Mouse (Mus musculus) stomach, postnatal 0 days (tissue): Measurements from ENCODE around the gene Olfr1303. TPM values are rescaled to one million over a fixed set of nuclear protein-coding genes. Genes with fewer than 3 reads are reported as not detected.

ENCODE experiments used
- ATAC-seq: fragments of 200-750 bp; cut with Nextera tagmentation; 2 replicates; pipeline ENCODE4 v1.8.0; 2017; ENCODE audit not compliant: low FRiP score, low TSS enrichment
- DNase-seq: peaks from one replicate; pipeline ENCODE4 v3.0.0-alpha.2; 2016; ENCODE audit warnings: low spot score
- H3K27ac ChIP-seq: fragments of 300-500 bp; sonication (generic); replicated peaks from 2 replicates; pipeline ENCODE4 v1.5.1; 2014; ENCODE audit warnings: mild to moderate bottlenecking, control low read depth
- H3K27me3 ChIP-seq: fragments of 300-500 bp; sonication (generic); 2 replicates; pipeline ENCODE4 v1.6.1; 2014; ENCODE audit warnings: low read length; ENCODE audit not compliant: control insufficient read depth, insufficient read depth
- H3K36me3 ChIP-seq: fragments of 300-500 bp; sonication (generic); 2 replicates; pipeline ENCODE4 v1.6.1; 2014; ENCODE audit warnings: low read length, mixed read lengths; ENCODE audit not compliant: control insufficient read depth, insufficient read depth
- H3K4me1 ChIP-seq: fragments of 300-500 bp; sonication (generic); replicated peaks from 2 replicates; pipeline ENCODE4 v1.6.1; 2014; ENCODE audit warnings: antibody characterized with exemption; ENCODE audit not compliant: control insufficient read depth, insufficient read depth
- H3K4me2 ChIP-seq: fragments of 300-500 bp; sonication (generic); replicated peaks from 2 replicates; pipeline ENCODE4 v1.6.1; 2014; ENCODE audit warnings: low read depth, mild to moderate bottlenecking, control low read depth, moderate library complexity
- H3K4me3 ChIP-seq: fragments of 300-500 bp; sonication (generic); 2 replicates; pipeline ENCODE4 v1.5.1; 2014; ENCODE audit warnings: low read depth, low read length, control low read depth
- H3K9ac ChIP-seq: fragments of 300-500 bp; sonication (generic); 2 replicates; pipeline ENCODE4 v1.6.1; 2014; ENCODE audit warnings: mild to moderate bottlenecking, low read length, control low read depth, mixed read lengths
- H3K9me3 ChIP-seq: fragments of 300-500 bp; sonication (generic); 2 replicates; pipeline ENCODE4 v1.6.1; 2016; ENCODE audit warnings: low read length; ENCODE audit not compliant: control insufficient read depth
- CTCF ChIP-seq: IDR thresholded peaks from 2 replicates; pipeline ENCODE4 v1.5.1; 2016; ENCODE audit warnings: antibody characterized with exemption, low read depth, mild to moderate bottlenecking, moderate library complexity
- EP300 ChIP-seq: optimal IDR thresholded peaks from 2 replicates; pipeline ENCODE3; 2016; ENCODE audit warnings: antibody characterized with exemption
- WGBS: fragments of 180-500 bp; shearing (Covaris S2); extraction: QIAGEN DNeasy Blood & Tissue Kit; methylation state at CpG from one replicate; pipeline ENCODE4 v1.1.7; 2014; 5-methylcytosine and 5-hydroxymethylcytosine counted together
- polyA plus RNA-seq: library from polyadenylated mRNA; unstranded; fragments of >200 nt; fragmentation: Nextera tagmentation; extraction: Ambion mirVana; gene quantifications from 2 replicates; pipeline ENCODE4 v1.2.1, GENCODE M21; 2015

Gene Olfr1303
- polyA plus RNA-seq, result not detected in 2 replicates

GRCm38 (mm10) chr2:111820240-111820639 is at the start of gene Olfr1303:
Olfr1303 (minus strand) TSS chr2:111820340.
- DNase-seq, result no peak
- no peak within 1 kb of the TSS for H3K9ac ChIP-seq
- H3K36me3 ChIP-seq, result no peaks in the 10 kb centered on the region
- no peak within 1 kb of the TSS for H3K4me3 ChIP-seq
- WGBS, result 79% methylated on average over 2 of the region's 2 CpGs
- ATAC-seq, result no peak
- no peak within 1 kb of the TSS for H3K27ac ChIP-seq
- no peaks in the 10 kb centered on the region for H3K9me3 ChIP-seq
- no peak for TF ChIP-seq CTCF
- no peaks in the 10 kb centered on the region for H3K4me1 ChIP-seq
- no peak within 1 kb of the TSS for H3K4me2 ChIP-seq
- H3K27me3 ChIP-seq, result no peaks in the 10 kb centered on the region

- Histone ChIP-seq H3K27ac (no peak overlapping the region), H3K9me3 (no peaks in the 10 kb centered on the region), H3K27me3 (no peaks in the 10 kb centered on the region), H3K4me3 (no peak overlapping the region), H3K36me3 (no peaks in the 10 kb centered on the region), H3K9ac (no peak overlapping the region), H3K4me1 (no peaks in the 10 kb centered on the region), H3K4me2 (no peak overlapping the region)
- no peak for ATAC-seq
- no peak for DNase-seq
- TF ChIP-seq CTCF, result no peak
- TF ChIP-seq EP300, result no peak
These were observed 7.2 kb downstream of the Olfr1303 start for GRCm38 (mm10) chr2:111812936-111813335.

- Histone ChIP-seq H3K9me3 (no peaks in the 10 kb centered on the region), H3K27me3 (no peaks in the 10 kb centered on the region), H3K4me3 (no peak within 1 kb of the TSS), H3K4me2 (no peak within 1 kb of the TSS), H3K4me1 (no peaks in the 10 kb centered on the region), H3K27ac (no peak within 1 kb of the TSS), H3K9ac (no peak within 1 kb of the TSS), H3K36me3 (no peaks in the 10 kb centered on the region)
- ATAC-seq, result no peak
- TF ChIP-seq EP300 (no peak), CTCF (no peak)
- WGBS, result 68% methylated on average over 2 of the region's 2 CpGs
- no peak for DNase-seq
These were observed 43.0 kb downstream of the Olfr1303 start, which contains the start of gene Olfr1302 for GRCm38 (mm10) chr2:111777129-111777528. Olfr1302 (plus strand) TSS chr2:111777429.

Other genes starting within 250 kb of the Olfr1303 start
- not detected in 2 replicates for gene Olfr1297, start 193.8 kb downstream of the Olfr1303 start, polyA plus RNA-seq
- not detected in 2 replicates for gene Olfr1298, start 171.1 kb downstream of the Olfr1303 start, polyA plus RNA-seq
- gene Olfr1299, start 158.9 kb downstream of the Olfr1303 start, polyA plus RNA-seq, result not detected in 2 replicates
- gene Olfr1301, start 69.3 kb downstream of the Olfr1303 start, polyA plus RNA-seq, result not detected in 2 replicates
- not detected in 2 replicates for gene Olfr1302, start 42.9 kb downstream of the Olfr1303 start, polyA plus RNA-seq
- gene Olfr1305, start 56.8 kb upstream of the Olfr1303 start, polyA plus RNA-seq, result not detected in 2 replicates
- not detected in 2 replicates for gene Olfr1306, start 95.9 kb upstream of the Olfr1303 start, polyA plus RNA-seq
- gene Olfr1307, start 129.1 kb upstream of the Olfr1303 start, polyA plus RNA-seq, result 0.04 TPM in 1 of 2 replicates, not detected in the other
- gene Olfr1308, start 144.6 kb upstream of the Olfr1303 start, polyA plus RNA-seq, result not detected in 2 replicates
- not detected in 2 replicates for gene Olfr1309, start 169.9 kb upstream of the Olfr1303 start, polyA plus RNA-seq
- gene Olfr1310, start 192.4 kb upstream of the Olfr1303 start, polyA plus RNA-seq, result not detected in 2 replicates
- not detected in 2 replicates for gene Olfr1311, start 204.1 kb upstream of the Olfr1303 start, polyA plus RNA-seq
- not detected in 2 replicates for gene Olfr1312, start 229.9 kb upstream of the Olfr1303 start, polyA plus RNA-seq